Mouse (Mus musculus): Measurements from ENCODE around the gene Lig1. TPM values are rescaled to one million over a fixed set of nuclear protein-coding genes. Genes with fewer than 3 reads are reported as not detected.
"Not testable (repeated sequence)": the region's sequence is repeated elsewhere in the genome, so short reads cannot be mapped to it uniquely, and the experiment has no call there.

Lig1 gene
- polyA plus RNA-seq (2015; fragmentation: Nextera tagmentation; extraction: Ambion mirVana): 62.2 and 67.7 TPM in 2 replicates

DNA sequence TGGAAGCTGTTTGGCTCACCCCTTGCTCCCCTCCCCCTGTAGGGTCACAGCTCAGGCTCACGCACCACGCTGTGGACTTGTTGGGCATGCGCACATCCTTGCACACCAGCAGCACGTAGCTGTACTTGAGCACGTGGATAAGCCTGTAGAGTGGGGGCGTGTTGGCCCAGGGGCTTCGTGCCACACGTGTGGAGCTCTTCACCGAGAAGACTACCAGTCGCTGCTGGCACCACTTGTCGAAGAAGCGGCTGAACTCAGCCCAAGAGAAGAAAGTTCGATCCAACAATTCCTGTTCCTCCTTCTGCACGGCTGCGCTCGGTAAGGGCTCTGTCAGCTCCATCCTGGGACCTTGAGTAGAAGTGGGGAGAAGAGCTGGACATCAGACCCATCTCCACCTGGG, at the start of gene Lig1:
Gene Lig1 (plus strand): TSS at position 203 of the 400 bp plus-strand sequence.
- Histone ChIP-seq H3K4me3 (peak within 1 kb of the TSS; percentile 79), H3K36me3 (peaks cover 63% of the 10 kb centered on the region), H3K27ac (replicated peaks) (peak within 1 kb of the TSS; percentile 93), H3K4me2 (peak within 1 kb of the TSS; percentile 84), H3K9me3 (no peaks in the 10 kb centered on the region), H3K4me1 (peaks cover 11% of the 10 kb centered on the region), H3K9ac (peak within 1 kb of the TSS; percentile 91), H3K27me3 (replicated peaks) (no peaks in the 10 kb centered on the region)
- WGBS: 94% methylated on average over 16 of the region's 16 CpGs
- ATAC-seq (ENCODE audit: extremely low read depth, insufficient number of reproducible peaks, low FRiP score, low TSS enrichment): no peak

- Histone ChIP-seq H3K27me3 (replicated peaks) (peaks cover 15% of the 10 kb centered on the region), H3K9ac (no peak overlapping the region), H3K4me2 (peak overlapping the region; percentile 25; the same call in 1 of the 2 replicates), H3K4me3 (no peak overlapping the region), H3K4me1 (no peaks in the 10 kb centered on the region), H3K9me3 (no peaks in the 10 kb centered on the region), H3K27ac (replicated peaks) (no peak overlapping the region), H3K36me3 (no peaks in the 10 kb centered on the region)
- 34% methylated on average over 50 of the region's 50 CpGs for WGBS
- ATAC-seq (ENCODE audit: extremely low read depth, insufficient number of reproducible peaks, low FRiP score, low TSS enrichment): no peak
Observed at GRCm38 (mm10) chr7:13260746-13261700, 16.1 kb upstream of the Lig1 start.

- WGBS: 79% methylated on average over 5 of the region's 5 CpGs
- Histone ChIP-seq H3K4me3 (no peak overlapping the region), H3K36me3 (peaks cover under 1% of the 10 kb centered on the region; the same call in 1 of the 2 replicates), H3K9me3 (no peaks in the 10 kb centered on the region), H3K9ac (no peak overlapping the region), H3K27me3 (replicated peaks) (peaks cover 15% of the 10 kb centered on the region), H3K4me2 (no peak overlapping the region), H3K4me1 (no peaks in the 10 kb centered on the region), H3K27ac (replicated peaks) (no peak overlapping the region)
- ATAC-seq (ENCODE audit: extremely low read depth, insufficient number of reproducible peaks, low FRiP score, low TSS enrichment): no peak
Observed at GRCm38 (mm10) chr7:13263851-13264250, 13.2 kb upstream of the Lig1 start.

- Histone ChIP-seq H3K9ac (no peak overlapping the region), H3K27me3 (replicated peaks) (peaks cover 15% of the 10 kb centered on the region), H3K27ac (replicated peaks) (no peak overlapping the region), H3K9me3 (no peaks in the 10 kb centered on the region), H3K4me2 (no peak overlapping the region), H3K36me3 (peaks cover 5% of the 10 kb centered on the region; the same call in 1 of the 2 replicates), H3K4me3 (no peak overlapping the region), H3K4me1 (no peaks in the 10 kb centered on the region)
- WGBS: 73% methylated on average over 2 of the region's 2 CpGs
- no peak for ATAC-seq (ENCODE audit: extremely low read depth, insufficient number of reproducible peaks, low FRiP score, low TSS enrichment)
Observed at GRCm38 (mm10) chr7:13264396-13264795, 12.7 kb upstream of the Lig1 start.

GRCm38 (mm10) chr7:13268749-13269260, 8.3 kb upstream of the Lig1 start:
- H3K27me3 ChIP-seq (replicated peaks): no peaks in the 10 kb centered on the region
- no peak overlapping the region for H3K4me2 ChIP-seq
- no peak for ATAC-seq (ENCODE audit: extremely low read depth, insufficient number of reproducible peaks, low FRiP score, low TSS enrichment)
- H3K36me3 ChIP-seq: peaks cover 16% of the 10 kb centered on the region
- H3K9ac ChIP-seq: no peak overlapping the region
- no peaks in the 10 kb centered on the region for H3K9me3 ChIP-seq
- peaks cover 2% of the 10 kb centered on the region; the same call in 1 of the 2 replicates for H3K4me1 ChIP-seq
- H3K4me3 ChIP-seq: no peak overlapping the region
- WGBS: 78% methylated on average over 4 of the region's 4 CpGs
- no peak overlapping the region for H3K27ac ChIP-seq (replicated peaks)

GRCm38 (mm10) chr7:13269394-13269793, 7.7 kb upstream of the Lig1 start:
- Histone ChIP-seq H3K36me3 (peaks cover 22% of the 10 kb centered on the region), H3K4me2 (no peak overlapping the region), H3K27ac (replicated peaks) (no peak overlapping the region), H3K4me3 (no peak overlapping the region), H3K27me3 (replicated peaks) (no peaks in the 10 kb centered on the region), H3K4me1 (peaks cover 2% of the 10 kb centered on the region; the same call in 1 of the 2 replicates), H3K9ac (no peak overlapping the region), H3K9me3 (no peaks in the 10 kb centered on the region)
- 79% methylated on average over 11 of the region's 11 CpGs for WGBS
- no peak for ATAC-seq (ENCODE audit: extremely low read depth, insufficient number of reproducible peaks, low FRiP score, low TSS enrichment)

DNA sequence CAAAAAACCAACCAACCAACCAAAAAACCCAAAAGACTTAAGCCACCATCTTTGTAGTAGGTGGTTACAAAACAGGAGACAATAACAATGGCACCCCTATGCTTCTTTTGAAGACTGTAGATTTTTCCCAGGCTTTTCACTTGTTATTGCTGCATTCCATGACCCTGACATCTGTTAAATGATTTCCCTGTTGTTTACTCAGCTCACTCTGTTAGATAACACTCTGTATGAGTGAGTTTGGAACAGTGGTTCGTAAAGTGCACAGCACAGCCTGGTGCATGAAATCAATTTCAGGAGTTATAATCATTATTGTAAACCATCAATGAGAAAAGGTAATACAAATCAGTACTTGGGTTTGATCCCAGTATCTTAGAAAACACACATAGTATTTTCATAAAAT, 5.4 kb upstream of the Lig1 start:
- Histone ChIP-seq H3K9ac (no peak overlapping the region), H3K27ac (replicated peaks) (no peak overlapping the region), H3K9me3 (no peaks in the 10 kb centered on the region), H3K4me3 (no peak overlapping the region), H3K27me3 (replicated peaks) (no peaks in the 10 kb centered on the region), H3K36me3 (peaks cover 45% of the 10 kb centered on the region), H3K4me2 (no peak overlapping the region), H3K4me1 (peaks cover 2% of the 10 kb centered on the region; the same call in 1 of the 2 replicates)
- WGBS: 77% methylated on average over 1 of the region's 1 CpGs
- ATAC-seq (ENCODE audit: extremely low read depth, insufficient number of reproducible peaks, low FRiP score, low TSS enrichment): no peak

- peak overlapping the region; percentile 91 for H3K9ac ChIP-seq
- H3K36me3 ChIP-seq: peaks cover 68% of the 10 kb centered on the region
- no peak for ATAC-seq (ENCODE audit: extremely low read depth, insufficient number of reproducible peaks, low FRiP score, low TSS enrichment)
- no peaks in the 10 kb centered on the region for H3K9me3 ChIP-seq
- peak overlapping the region; percentile 84 for H3K4me2 ChIP-seq
- H3K4me1 ChIP-seq: peaks cover 9% of the 10 kb centered on the region
- H3K27me3 ChIP-seq (replicated peaks): no peaks in the 10 kb centered on the region
- 23% methylated on average over 2 of the region's 2 CpGs for whole genome bisulfite sequencing
- peak overlapping the region; percentile 93 for H3K27ac ChIP-seq (replicated peaks)
- H3K4me3 ChIP-seq: peak overlapping the region; percentile 79
Observed at GRCm38 (mm10) chr7:13277833-13278232, 750 bp downstream of the Lig1 start.

DNA sequence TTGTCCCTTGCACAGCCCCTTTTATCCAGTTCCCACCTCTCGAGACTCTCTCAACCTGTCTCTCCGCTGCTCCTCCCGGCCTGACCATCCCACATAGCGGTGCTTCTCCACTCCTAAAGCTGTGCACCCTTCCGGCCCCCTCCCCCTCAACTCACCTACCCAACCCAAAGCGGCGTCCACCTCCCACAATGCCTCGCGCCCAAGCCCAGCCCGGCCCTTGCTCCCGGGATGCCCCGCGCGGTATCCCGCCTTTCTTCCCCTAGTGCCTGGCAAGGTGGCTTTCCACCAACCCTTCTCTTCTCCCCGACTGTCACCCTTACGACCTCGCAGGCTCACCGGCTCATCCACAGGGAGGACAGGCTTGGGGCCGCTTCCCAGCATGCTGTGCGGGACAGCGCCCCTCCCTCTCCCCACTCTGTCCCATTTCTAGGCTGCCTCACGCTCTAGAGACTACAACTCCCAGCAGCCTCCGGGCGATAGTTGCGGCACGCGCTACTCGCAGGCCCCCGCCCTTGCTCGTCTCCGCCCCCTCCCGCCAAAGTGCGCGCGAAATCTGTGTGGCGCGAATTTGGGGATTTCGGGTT, 1.3 kb downstream of the Lig1 start, which contains the start of gene Zswim9:
Gene Zswim9 (minus strand): TSS at position 414 of the 584 bp plus-strand sequence.
- H3K4me2 ChIP-seq: peak within 1 kb of the TSS; percentile 84
- peak within 1 kb of the TSS; percentile 91 for H3K9ac ChIP-seq
- no peaks in the 10 kb centered on the region for H3K9me3 ChIP-seq
- H3K27ac ChIP-seq (replicated peaks): peak within 1 kb of the TSS; percentile 93
- peaks cover 67% of the 10 kb centered on the region for H3K36me3 ChIP-seq
- no peaks in the 10 kb centered on the region for H3K27me3 ChIP-seq (replicated peaks)
- peak within 1 kb of the TSS; percentile 79 for H3K4me3 ChIP-seq
- ATAC-seq (ENCODE audit: extremely low read depth, insufficient number of reproducible peaks, low FRiP score, low TSS enrichment): peak; percentile 97
- under 1% methylated on average over 39 of the region's 39 CpGs for WGBS
- peaks cover 8% of the 10 kb centered on the region for H3K4me1 ChIP-seq

- 0% methylated on average over 13 of the region's 29 CpGs for WGBS
- peak overlapping the region; percentile 84 for H3K4me2 ChIP-seq
- H3K27ac ChIP-seq (replicated peaks): peak overlapping the region; percentile 93
- not testable (repeated sequence) for H3K9me3 ChIP-seq; H3K4me1 ChIP-seq; H3K27me3 ChIP-seq (replicated peaks)
- H3K9ac ChIP-seq: peak overlapping the region; percentile 91
- peak overlapping the region; percentile 79 for H3K4me3 ChIP-seq
- peaks cover 67% of the 10 kb centered on the region for H3K36me3 ChIP-seq
- peak; percentile 61; the same call in 1 of the 2 replicates for ATAC-seq (ENCODE audit: extremely low read depth, insufficient number of reproducible peaks, low FRiP score, low TSS enrichment)
Observed at GRCm38 (mm10) chr7:13278957-13279356, 1.9 kb downstream of the Lig1 start.

DNA sequence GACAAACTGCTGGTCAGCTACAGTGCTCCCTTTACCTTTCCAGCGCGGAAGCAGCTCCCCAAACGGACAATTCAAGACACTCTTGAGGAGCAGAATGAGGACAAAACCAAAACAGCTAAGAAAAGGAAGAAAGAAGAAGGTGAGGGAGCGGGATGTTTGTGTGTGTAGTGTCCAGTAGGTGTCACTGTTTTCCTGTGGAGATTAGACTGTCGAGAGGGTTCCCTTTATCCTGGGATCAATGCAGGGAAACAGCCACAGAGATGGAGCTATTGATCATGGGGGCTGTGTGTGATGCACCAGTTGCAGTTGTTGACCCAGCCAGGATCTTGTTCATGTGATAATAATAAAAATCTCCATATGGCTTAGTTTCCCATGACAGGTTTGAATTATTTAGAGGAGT, 11.5 kb downstream of the Lig1 start:
- Histone ChIP-seq H3K27ac (replicated peaks) (no peak overlapping the region), H3K9ac (no peak overlapping the region), H3K27me3 (replicated peaks) (no peaks in the 10 kb centered on the region), H3K9me3 (no peaks in the 10 kb centered on the region), H3K36me3 (peaks cover 99% of the 10 kb centered on the region), H3K4me1 (no peaks in the 10 kb centered on the region), H3K4me2 (no peak overlapping the region), H3K4me3 (no peak overlapping the region)
- no peak for ATAC-seq (ENCODE audit: extremely low read depth, insufficient number of reproducible peaks, low FRiP score, low TSS enrichment)
- WGBS: 63% methylated on average over 5 of the region's 5 CpGs
